Mouse (Mus musculus): ENCODE data around the gene Proser3.

The Proser3 gene

DNA sequence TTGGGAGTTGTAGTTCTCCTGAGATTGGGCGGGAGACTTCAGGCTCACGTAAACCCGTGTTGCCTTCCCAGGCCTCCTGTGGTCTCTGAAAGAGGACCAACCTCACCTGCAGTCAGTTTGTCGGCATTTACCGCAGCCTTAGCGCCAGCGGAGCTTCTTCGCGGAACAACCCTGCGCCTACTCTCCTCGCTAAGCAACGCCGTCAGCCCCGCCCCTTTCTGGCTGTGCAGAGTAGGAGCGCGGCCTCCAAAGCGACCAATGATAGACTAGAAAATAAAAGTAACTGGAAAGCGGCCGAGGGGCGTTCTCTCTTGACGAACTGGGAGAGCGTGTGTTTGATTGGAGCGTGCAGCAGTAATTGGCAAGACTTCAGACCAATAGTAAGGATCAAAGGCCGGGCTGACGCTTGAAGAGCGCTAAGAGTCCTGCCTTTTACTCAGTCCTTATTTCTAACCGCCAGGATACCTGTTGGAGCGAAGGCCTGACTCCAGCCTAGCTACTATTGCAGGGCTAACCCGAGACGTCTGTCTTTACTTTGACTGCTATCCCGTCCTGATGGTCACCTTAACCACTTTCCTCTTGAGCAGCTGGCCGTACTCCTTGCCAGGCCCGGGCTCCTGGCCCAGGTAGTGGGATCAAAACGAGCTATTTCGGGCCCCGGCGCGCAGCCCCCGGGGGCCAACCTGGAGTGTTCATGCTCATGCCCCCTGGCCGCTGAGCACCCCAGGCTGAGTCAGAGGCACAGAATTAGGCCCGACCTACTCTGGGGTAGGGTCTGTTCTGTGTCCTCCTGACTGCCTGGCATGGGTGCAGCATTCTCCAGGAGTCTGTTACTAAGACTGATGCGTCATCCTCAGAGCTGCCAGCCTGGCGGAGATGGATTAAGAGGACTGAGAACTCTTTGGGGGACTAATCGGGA, at the start of gene Proser3, which contains the start of gene Hspb6:
TSS of gene Proser3 (minus strand) at position 198 of the 919 bp plus-strand sequence.
TSS of gene Hspb6 (plus strand) at position 77 of the 919 bp plus-strand sequence.
- DNase-seq (ENCODE audit: low spot score in 2 of 2) = peak; percentile 94 to 96

DNA sequence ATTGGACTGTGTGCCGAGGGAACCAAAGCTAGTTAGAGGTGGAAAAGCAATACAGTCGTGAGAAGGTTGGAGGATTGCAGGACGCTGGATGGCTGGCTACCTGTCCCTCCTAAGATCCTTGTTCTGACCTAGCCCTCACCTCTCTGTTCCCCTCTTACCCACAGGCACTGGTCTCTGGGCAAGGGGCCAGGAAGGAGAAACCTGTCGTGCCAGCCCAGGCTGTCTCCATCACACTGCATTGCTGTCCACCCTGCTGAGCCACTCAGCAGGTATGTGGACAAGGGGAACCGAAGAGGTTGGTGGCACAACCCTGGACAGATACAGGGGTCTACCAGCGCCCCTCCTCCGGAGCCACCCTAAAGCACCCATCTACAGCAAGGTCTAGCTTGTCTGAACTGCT, 48.6 kb upstream of the Proser3 start:
- peak; percentile 61 to 86 for DNase-seq (ENCODE audit: low spot score in 2 of 2)

DNA sequence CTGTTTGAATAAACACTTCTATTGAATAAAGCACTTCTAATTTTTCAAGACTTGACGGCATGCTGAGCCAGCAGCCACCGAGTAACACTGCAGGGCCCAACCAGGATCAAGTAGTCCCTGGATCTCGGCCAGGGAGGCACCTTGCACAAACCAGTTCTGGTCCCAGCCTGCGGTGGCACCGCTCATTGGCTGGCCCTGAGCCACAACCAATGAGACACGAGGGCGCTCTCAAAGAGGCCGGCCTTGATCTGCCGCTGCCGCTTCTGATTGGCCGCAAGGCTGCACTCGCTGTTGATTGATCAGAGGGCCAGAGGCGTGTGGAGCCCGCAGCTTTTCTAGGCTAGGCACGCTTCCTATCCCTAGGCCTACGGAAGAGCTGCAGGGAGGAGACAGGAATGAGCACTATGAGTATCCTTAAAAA, 47.8 kb upstream of the Proser3 start:
- DNase-seq (ENCODE audit: low spot score in 2 of 2) = peak; percentile 75 to 85

DNA sequence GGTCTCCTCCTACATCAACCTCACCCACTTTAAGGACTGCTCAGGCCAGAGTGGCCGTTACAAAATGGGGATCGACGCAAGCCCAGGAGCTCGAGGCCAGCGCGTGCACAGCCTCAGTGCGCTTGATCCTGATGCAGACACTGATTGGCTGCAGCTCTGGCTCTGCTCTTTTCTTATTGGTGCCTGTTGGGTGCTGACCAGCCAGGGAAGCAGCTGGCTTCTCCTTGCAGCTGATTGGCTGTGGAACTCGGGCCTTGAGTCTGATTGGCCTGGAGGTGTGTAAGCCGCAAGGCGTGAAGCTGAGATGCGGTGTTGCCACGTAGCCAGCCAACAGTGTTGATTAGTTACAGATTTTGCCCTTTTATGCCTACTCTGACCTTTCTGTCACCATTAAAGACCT, 46.7 kb upstream of the Proser3 start, which contains the start of gene Zbtb32:
TSS of gene Zbtb32 (minus strand) at position 124 of the 400 bp plus-strand sequence.
- DNase-seq (ENCODE audit: low spot score in 2 of 2) = no peak

DNA sequence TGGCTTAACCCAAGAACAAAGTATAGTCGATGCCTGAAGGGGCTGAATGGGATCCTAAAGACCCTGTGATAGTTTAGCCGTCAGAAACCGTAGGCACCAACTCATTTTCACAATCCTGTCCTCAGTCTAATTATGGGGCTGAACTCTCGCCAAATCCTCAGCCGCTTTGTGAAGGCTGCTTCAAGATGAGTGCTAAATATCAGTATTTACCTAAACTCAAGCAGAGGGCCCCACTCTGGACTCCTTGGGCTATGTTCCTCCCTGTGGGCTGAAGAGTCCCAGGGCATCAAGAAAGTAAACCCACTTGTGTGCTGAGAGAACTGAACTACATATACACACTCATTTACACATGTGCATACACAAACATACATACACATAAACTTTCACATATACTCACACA, 44.7 kb upstream of the Proser3 start:
- no peak for DNase-seq (ENCODE audit: low spot score in 2 of 2)

DNA sequence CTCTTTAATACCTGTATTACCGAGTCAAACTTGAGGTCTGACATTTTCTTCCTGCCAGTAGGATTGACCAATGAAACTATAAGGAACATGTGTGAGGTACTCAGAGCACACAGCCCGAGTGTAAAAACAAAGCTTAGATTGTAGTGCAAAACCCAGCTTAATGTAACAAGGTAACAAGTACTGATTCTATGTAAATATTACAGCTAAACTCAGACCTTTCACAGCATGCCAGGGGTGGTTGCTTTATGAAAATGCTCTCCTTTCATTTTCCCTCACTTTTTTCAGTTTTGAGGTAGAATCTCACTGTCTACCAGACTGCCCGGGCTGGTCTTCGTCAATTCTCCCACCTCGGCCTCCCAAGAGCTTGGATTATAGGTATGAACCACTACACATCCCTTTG, 44.0 kb upstream of the Proser3 start:
- no peak for DNase-seq (ENCODE audit: low spot score in 2 of 2)

DNA sequence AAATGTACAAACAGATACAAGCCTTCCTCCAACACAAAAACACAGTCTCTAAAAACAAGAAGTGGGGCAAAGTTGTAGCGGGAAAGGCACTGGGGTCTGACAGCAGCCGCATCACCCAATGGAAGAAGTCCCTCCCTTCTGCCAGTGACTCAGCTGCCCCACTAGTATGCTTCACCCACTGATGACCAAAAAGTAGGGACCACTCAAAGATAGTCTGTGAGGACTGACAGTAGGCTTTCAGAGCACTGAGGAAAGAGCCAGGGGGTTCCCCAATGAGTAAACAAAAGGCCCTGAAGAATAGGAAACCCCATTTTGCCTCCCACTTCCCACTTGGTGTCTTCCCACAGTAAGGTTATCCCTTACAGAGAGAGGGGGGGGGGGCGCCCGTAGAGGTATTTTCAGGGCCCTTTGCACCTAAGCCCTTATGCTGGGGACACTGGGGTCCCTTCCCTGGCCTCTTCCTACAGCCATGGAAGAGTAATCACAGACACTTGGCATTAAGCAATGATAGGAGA, 42.5 kb upstream of the Proser3 start:
- no peak for DNase-seq (ENCODE audit: low spot score in 2 of 2)

DNA sequence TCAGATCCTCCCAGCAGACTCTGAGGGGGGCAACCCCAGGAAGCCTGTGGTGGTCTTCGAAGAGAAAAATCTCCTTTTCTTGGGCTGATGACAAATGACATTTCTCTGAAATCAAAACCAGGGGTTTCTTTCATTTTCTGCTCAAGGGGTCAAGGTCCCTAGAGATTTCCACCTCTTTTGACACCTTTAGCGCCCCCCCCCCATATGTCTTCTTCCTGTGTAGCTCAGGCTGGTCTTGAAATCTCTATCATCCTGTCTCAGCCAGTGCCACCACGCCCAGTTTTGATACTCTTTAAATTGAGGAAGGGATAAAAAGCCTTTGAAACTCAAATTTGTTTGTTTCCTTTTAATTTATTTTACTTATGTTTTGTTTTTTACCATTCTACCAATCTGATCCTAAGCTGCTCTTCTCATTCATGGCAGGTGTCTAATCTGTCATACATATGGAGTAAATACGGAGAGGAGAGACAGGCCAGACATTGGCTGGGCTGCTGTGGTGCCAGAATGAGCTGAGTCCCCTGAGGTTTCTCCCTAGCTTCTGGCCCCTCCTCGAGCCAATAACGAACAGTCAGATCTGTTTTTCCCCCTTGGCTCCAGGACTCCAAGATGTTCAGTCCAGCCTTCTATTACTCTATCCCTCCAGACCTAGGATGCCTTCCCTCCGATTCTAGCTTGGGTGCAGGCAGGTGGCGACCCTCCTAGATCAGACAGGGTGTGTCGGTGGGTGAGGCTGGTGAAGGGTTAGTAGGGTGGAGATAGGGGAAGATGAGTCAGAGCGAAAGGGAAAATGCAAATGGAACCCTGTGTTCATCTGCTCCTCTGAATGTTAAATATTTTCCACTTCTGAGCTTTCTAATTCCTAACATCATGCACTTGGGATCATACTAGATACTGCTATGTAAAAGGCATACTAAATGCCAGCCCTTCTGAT, 41.7 kb upstream of the Proser3 start:
- DNase-seq (ENCODE audit: low spot score in 2 of 2) = no peak

DNA sequence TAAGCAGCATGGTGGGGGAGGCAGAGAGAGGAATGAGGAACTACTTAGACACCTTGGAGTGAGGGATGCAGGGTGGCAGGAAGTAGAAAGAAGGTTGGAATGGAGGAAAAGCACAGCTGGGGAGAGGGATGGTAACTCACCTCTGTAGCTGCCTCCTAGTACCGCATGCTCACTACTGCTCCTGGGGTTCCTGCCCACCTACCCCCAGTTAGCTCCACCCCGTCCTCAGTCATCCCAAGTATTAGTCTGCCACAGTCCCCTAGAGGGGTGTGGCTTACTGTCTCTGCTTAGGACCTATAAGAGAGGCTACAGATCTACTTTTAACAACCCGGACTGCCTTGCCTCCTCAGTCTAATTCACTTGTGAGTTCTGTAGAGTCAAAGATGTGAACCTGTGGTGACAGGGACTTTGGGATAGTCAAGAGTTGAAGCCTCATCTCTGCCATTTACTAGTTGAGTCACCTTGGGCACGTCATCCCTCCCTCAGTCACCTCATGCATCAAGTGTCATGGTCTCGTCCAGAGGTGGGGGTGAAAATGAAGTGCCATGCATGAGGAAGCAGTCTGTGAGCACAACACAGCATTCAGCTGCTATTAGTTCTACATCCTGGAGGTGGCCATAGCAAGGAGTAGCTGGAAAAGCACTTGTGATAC, 40.8 kb upstream of the Proser3 start:
- no peak for DNase-seq (ENCODE audit: low spot score in 2 of 2)

DNA sequence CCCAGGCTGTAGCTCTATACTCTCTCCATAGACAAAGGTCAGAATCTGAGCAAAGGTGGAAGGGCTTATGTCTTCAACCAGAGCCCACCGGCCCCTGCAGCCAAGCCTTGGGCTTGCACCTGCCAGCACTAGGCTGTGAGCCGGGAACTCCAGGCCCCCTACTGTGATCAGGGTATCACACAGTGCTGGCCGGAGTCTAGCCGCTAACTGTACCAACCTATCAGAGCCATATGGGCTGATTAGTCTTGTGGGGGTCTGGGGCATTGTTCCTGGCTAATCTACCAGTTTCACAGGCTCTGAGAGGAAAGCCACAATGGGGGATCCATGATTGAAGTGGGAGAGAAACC, 39.5 kb upstream of the Proser3 start:
- no peak for DNase-seq (ENCODE audit: low spot score in 2 of 2)

DNA sequence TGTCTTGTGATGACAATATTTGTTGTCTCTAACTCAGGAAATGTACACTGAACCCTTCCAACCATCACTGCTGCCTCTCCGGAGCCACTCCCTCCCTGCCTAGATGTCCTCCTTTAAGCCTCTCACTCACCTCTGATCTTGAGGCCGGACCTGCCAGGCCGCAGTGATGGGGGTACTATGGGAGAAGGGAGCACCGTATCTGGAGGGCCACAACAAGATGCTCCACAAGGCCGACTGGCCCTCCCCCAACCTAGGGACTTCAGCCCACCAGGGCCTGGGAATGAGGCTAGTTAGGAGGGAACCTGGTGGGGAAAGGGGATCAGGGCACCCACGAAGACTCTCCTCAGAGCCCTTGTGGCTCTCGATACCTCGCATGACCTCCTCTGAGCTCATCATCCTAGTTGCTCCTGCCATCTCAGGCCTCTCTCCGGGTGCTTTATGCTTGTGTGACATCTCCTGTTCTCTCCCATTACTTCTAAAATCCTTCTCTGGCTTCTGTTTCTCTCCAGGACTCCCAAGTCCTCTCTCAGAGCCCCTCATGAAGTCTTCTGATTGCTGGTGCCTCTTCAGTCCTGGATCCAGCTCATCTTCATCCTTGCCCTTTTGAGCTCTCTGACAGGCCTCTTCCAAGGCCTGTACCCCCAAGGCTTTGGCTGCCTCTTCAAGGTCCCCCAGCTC, 39.0 kb upstream of the Proser3 start:
- no peak for DNase-seq (ENCODE audit: low spot score in 2 of 2)

DNA sequence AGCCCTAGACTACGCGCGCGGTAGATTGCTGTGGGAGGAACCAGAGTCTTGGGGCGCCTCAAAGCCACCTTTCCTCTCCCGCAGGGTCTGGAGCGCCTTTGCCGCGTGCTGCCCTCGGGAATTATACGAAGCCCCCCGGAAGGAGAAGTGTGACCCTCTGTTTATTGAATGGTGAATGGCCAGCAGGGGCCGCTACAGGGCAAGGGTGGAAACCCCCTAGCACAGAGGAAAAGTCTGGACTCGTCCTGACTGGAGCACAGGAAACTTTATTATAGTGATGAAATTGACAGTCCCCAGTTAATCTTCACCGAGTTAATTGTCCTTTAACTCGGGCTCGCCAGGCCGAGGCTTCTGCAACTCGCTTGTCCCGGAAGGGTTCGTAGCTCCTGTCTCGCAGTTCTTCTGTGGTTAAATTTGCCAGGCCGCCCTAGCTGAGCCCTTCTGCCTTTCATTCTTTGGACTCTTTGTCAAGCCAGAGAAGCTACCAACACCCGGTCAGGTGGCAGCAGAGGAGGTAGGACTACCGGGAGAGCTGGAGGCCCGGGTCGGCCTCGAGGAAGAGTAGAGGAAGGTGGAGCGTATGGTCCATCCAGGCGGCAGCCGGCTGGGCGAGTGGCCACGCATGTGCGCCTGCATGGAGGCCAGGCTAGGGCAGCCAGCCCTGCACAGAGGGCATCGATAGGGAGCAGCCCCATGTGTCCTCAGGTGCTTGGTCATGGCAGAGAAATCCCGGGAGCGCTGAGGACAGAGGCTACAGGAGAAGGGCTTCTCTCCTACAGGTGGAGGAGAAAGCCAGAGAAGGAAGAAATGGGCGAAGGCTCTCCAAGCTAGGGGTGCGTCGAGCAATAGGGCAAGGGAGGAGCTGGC, 37.6 kb upstream of the Proser3 start:
- DNase-seq (ENCODE audit: low spot score in 2 of 2) = peak; percentile 73 to 85

DNA sequence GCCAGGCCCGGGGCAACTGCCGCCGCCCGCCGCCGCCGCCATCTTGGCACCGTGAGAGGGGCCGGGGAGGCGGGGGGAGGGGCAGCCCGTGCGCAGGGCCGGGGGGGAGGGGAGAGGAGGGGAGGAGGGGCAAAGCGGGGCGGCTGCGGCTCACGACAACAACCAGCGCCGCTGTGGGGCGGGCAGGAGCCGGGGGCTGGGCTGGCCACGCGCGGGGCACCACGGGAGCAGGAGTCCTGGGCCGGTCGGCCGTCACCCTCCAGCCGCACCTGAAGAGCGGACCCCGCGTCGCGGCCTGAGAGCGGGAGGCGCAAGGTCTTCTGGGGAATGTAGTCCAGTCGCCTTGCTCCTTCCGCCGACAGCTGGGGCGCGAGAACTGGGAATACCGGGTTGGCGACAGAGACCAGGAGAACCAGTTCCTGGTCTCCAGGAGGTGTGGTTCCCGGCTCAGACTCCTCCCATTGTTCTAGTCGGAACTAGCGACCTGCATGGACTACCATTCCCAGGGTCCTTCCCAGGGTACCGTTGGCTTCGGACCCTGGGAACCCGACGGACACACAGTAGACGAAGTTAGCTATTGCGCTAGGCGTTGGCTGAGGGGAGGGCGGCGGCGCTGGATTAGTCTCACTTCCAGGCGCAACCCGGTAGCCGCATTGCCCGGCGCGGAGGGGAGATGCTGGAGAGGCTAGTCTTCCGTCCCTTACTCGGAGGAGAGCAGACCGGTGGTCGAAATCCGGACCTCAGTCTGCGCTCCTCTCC, 36.8 kb upstream of the Proser3 start, which contains the start of gene Kmt2b:
TSS of gene Kmt2b (minus strand) at position 51 of the 759 bp plus-strand sequence.
- peak; percentile 89 to 98 for DNase-seq (ENCODE audit: low spot score in 2 of 2)

DNA sequence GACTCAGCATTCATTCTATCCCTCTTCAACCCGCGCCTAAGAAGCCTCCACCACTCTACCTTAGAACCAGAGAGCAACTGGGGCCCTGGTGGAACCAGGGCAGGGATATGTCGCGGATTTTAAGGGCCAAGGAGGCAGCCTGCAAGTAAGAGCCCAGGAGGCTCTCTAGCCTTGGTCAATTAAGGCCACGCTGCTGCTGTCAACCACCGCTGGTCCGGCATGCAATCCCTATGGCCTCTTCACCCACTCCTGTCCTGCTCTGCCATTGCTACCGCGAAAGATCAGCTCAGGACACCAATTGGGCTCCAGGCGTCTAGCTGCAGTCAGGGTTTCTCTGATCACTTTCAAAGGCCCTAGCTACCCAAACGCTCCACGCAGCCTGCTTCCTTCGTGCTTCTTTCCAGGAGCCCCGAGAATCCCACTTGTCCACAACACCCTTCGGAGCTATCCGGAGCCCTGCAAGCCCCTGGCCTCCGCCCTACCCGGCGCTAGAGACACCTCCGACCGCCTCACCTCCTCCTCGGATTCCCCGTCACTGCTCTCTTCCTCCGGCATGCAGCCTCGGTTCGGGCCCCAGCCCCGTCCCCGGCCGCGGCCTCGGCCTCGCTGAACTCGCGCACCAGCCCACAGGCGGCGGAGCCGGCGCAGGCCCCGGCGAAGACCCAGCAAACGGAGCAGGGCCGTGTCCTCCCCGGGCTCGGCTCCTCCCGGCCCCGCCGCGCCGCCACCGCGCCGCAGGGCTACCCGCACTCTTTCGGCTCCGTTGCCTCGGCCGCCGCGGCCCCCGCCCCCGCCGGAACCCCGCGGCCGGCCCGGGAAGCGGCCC, 36.0 kb upstream of the Proser3 start:
- peak in 1 of 2 experiments; percentile 73 for DNase-seq (ENCODE audit: low spot score in 2 of 2)

DNA sequence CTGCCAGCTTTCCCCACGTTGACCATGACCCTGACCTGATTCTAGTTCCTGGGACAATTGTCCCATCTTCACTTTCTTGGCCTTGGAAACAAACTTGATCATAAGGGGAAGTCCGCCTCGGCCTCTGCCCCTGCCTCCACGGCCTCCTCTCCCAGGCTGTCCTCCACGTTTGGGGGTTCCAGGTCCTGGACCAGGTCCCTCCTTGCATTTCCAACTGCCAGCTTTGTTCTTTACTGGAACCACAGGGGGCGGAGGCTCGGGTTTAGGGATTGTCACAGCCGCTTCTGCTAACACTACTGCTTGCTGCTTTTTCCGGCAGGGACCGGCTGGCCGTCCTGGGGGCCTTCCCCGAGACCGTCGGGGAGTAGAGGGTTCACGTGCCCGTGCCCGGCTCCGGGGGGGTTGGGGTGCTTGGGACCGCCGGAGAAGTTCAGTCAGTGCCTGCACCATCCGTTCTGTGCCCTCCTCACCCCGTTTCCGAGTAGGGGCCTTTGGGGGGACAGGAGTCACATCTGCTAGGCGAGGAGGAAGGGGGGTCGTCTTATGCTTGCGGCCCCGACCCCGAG, 34.4 kb upstream of the Proser3 start:
- DNase-seq (ENCODE audit: low spot score in 2 of 2) = no peak

DNA sequence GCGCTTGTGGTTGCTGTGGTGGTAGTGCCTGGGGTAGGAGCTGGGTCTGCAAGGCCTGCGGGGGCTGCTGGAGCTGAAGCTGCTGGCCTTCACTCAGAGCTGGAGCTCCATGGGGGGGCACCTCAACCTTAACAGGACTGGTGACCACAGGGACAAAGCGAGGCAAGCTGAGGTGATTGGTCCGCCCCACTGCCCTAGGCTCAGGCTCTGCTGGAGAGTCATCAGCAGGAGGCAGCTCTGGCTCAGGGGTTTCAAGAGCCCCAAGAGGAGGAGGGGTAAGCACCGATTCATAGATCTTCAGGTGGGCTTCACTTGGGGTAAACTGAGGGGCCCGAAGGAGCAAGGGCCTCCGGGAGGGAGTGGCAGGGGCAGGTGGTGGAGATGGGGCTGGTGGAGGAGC, 33.1 kb upstream of the Proser3 start:
- no peak for DNase-seq (ENCODE audit: low spot score in 2 of 2)

DNA sequence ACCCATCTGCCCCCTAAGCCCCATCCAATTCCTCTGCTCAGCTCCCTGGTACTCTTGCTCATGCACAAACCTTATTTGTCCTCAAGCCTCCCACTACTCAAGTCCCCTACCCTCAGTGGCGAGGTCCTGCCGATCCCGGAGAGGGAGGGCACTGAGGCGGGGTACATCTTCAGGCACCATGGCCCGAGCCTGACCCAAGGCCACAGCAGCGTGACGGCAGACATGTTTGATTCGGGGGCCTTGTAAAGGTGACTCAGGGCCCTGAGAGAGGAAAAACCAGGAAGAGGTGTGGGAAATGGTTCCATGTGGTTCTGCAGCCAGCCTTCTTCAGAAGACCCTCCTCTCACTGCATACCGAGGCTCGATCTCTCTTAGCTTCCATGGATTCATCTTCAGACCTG, 32.2 kb upstream of the Proser3 start:
- DNase-seq (ENCODE audit: low spot score in 2 of 2) = no peak

DNA sequence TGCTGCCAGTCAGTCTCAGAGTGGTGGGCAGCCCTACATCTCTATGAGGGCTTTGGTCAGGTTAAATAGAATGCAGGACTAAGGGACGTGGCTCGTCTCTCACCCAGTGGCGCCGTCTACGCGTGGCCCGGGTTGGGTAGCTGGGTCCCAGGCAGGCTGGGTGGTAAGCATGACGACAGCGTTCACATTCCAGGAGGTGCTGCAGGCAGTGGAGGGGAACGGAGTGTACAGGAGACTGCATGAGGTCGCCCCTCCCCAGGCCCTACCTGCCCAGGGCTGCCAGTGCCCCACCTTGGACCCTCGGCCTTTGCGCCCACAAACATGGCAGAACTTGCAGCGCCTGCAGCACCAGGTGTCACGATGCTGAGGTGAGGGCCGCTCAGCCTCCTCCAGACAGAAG, 29.4 kb upstream of the Proser3 start:
- DNase-seq (ENCODE audit: low spot score in 2 of 2) = no peak
